Mouse (Mus musculus) testis, postnatal 10 days (tissue): ENCODE measurements around the gene Ahcy.
"Not testable (repeated sequence)": the region's sequence is repeated elsewhere in the genome, so short reads cannot be mapped to it uniquely, and the experiment has no call there.

ENCODE experiments used
- DNase-seq: peaks from one replicate; pipeline ENCODE4 v3.0.0; 2021; ENCODE audit warnings: low spot score

Ahcy gene

GRCm38 (mm10) chr2:155073978-155074765 is at the start of gene Ahcy:
TSS of gene Ahcy (minus strand) at chr2:155074497.
- DNase-seq, result peak; percentile 90

- no peak for DNase-seq
Observed at GRCm38 (mm10) chr2:155115216-155115830, 41.0 kb upstream of the Ahcy start.

- DNase-seq, result not testable (repeated sequence)
Observed at GRCm38 (mm10) chr2:155107276-155107675, 33.0 kb upstream of the Ahcy start.

GRCm38 (mm10) chr2:155103607-155104006 is 29.3 kb upstream of the Ahcy start:
- no peak for DNase-seq

- DNase-seq, result no peak
Observed at GRCm38 (mm10) chr2:155101761-155102181, 27.5 kb upstream of the Ahcy start.

GRCm38 (mm10) chr2:155100796-155101259 is 26.5 kb upstream of the Ahcy start:
- DNase-seq, result no peak

- no peak for DNase-seq
Observed at GRCm38 (mm10) chr2:155099994-155100795, 25.9 kb upstream of the Ahcy start.

GRCm38 (mm10) chr2:155099421-155099820 is 25.1 kb upstream of the Ahcy start:
- no peak for DNase-seq

GRCm38 (mm10) chr2:155098720-155099380 is 24.6 kb upstream of the Ahcy start:
- DNase-seq, result no peak

- no peak for DNase-seq
Observed at GRCm38 (mm10) chr2:155093418-155093817, 19.1 kb upstream of the Ahcy start.

- DNase-seq, result no peak
Observed at GRCm38 (mm10) chr2:155091743-155092075, 17.4 kb upstream of the Ahcy start.

GRCm38 (mm10) chr2:155090909-155091742 is 16.8 kb upstream of the Ahcy start:
- peak; percentile 45 for DNase-seq

GRCm38 (mm10) chr2:155088264-155088663 is 14.0 kb upstream of the Ahcy start:
- DNase-seq, result no peak

GRCm38 (mm10) chr2:155086328-155086727 is 12.0 kb upstream of the Ahcy start:
- DNase-seq, result no peak

- DNase-seq, result no peak
Observed at GRCm38 (mm10) chr2:155084546-155084945, 10.2 kb upstream of the Ahcy start.

GRCm38 (mm10) chr2:155082121-155082803 is 8.0 kb upstream of the Ahcy start:
- DNase-seq, result peak; percentile 83

GRCm38 (mm10) chr2:155081056-155081455 is 6.8 kb upstream of the Ahcy start:
- no peak for DNase-seq

- no peak for DNase-seq
Observed at GRCm38 (mm10) chr2:155080179-155080530, 5.9 kb upstream of the Ahcy start.

GRCm38 (mm10) chr2:155079500-155080178 is 5.3 kb upstream of the Ahcy start:
- no peak for DNase-seq

GRCm38 (mm10) chr2:155075649-155076048 is 1.4 kb upstream of the Ahcy start:
- DNase-seq, result no peak
